Mouse (Mus musculus) ES-CJ7 (cell line): Measurements from ENCODE around the gene Capn8.
"Not testable (repeated sequence)": the region's sequence is repeated elsewhere in the genome, so short reads cannot be mapped to it uniquely, and the experiment has no call there.

Experiments
- DNase-seq: peaks from one replicate; pipeline ENCODE4 v3.0.0; 2011; ENCODE audit warnings: low read depth, low spot score

Gene Capn8

DNA sequence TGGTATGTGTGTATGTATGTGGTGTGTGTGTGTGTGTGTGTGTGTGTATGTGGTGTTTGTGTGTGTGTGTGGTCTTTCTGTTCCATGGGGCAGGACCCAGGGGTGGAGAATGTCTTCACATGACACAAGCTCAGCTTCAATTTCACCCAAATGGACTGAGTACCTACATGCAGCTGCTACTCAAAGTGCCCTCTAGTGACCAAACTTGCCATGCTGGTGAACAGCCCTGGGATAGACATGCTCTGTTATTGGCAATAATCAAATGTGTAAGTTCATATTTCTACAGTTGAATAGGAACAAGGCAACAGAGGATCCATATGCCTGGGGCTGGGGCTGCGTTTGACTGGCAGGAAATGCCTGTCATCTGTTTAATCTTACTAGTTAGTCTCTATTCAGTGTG, 50.7 kb downstream of the Capn8 start:
- no peak for DNase-seq

DNA sequence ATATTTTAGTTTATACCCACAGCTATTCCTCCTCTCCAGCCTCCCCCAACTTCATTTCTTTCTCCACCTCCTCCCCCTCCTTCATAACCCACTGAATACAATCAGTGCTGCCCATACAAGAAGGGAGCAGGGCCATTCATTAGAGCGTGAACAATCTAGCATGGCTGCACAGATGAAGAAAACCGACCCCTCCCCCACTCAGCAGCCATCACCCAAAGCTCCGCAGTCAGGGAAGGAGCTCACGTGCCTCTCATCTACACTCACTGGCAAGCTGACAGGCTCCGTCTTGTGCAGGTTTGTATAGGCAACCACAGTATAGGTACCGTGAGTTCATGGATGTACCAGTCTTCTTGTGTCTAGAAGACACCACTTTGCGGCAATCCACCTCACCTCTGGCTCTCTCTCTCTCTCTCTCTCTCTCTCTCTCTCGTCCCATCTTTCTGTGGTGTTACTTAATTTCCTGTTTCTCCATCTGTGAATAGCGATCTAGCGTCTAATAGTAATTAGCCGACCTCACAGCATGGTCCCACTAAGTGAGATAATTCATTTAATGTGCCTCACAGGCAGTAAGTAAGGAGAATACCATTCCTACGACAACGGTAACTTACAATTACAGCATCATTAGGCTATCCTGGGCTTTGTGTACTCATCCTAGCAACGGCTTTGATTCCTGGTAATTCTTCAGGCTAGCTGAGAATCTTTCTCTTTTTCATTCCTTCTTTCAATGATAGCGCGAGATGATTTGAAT, 53.6 kb downstream of the Capn8 start:
- DNase-seq: no peak

DNA sequence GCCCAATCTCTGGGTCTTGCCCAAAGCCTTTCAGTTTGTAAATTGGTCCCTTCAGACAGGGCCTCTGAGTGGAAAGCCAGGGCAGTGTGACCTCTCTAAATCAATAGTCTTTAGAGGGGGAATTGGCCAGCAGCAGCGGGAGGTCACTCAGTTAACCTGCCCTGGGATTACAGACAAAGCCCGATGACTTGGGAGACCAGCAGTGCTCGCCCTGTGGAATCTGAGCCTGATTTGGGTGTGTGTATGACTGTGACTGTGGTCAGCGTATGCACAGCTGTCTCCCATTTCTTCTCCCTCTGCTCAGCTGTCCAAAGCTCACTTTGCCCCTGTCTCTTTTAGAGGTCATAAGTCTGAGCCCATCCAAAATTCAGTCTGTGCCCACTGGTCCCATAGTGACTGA, 55.7 kb downstream of the Capn8 start:
- DNase-seq: no peak

DNA sequence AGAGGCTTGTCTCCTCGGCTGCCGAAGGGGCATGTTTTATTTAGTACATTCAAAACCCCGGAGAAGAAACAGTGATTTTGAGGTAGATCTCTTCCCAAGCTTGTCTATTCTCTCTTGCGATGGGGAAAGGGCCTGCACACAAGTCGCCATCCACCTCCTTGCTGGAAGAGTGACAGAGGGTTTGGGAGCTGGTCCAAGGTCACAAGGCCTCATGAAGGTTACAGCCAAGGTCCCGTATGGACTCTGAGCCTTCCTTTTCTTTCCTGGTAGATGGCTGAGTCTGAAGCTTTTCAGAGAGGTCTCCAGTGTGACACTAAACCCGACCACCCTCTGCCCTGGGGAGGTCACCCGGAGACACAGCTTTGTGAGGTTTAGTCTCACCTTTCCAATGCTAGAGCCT, 56.4 kb downstream of the Capn8 start:
- DNase-seq: no peak

DNA sequence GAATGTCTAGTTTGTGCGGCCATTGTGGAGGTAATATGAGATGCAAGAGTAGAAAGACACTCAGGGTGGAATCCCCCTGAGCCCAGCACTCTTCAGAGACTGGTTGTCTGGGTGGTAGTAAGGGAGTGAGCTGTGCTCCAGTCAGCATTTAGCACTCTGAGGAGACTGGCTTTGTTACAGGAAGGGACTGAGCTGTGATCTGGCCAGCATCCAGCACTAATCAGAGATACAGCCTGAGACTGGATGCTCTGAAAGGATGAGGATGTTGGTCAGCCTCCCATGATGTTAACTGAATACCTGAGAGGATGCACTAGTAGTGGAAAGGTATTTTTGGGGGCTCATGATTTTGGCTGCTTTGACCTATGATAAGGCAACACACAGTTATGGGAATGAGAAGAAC, 61.4 kb downstream of the Capn8 start:
- no peak for DNase-seq

DNA sequence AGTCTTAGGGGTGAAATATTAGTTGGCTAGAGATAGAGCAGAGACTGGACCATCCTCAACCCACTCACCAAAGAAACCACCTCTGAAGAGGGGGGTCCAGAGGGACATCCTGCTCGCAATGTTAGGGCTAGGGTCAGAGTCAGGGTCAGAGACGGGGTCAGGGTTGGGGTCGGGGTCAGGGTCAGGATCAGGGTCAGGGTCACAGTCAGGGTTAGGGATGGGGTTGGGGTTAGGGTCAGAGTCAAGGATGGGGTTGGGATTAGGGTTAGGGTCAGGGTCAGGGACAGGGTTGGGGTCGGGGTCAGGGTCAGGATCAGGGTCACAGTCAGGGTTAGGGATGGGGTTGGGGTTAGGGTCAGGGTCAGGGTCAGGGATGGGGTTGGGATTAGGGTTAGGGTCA, 64.4 kb downstream of the Capn8 start:
- no peak for DNase-seq

DNA sequence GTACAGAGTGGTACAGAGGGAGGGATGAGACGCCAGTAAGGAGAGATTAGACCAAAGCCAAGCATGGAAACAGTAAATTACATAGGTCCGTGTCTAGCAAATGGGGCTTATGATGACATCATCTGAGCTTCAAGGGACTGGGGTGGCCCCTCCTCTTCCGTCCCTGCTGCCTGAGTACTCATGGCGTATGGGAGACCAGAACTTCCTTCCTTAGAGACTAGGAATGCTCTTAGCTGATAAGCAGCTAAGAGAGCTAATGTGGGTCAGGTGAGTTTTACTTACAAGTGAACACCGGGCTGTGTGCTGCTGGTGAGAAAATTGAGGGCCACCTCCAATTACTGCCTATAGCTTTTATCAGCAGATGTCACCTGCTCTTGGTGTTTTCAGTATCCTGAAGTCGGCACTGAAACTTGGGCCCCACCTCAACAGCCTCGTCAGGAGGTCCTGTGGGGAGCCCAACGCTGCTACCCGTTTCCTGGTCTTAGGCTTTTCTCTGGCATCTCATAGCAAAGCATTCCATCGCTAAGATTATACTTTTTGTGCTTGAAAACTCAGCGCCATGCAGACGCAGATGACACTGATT, 69.0 kb downstream of the Capn8 start:
- no peak for DNase-seq

DNA sequence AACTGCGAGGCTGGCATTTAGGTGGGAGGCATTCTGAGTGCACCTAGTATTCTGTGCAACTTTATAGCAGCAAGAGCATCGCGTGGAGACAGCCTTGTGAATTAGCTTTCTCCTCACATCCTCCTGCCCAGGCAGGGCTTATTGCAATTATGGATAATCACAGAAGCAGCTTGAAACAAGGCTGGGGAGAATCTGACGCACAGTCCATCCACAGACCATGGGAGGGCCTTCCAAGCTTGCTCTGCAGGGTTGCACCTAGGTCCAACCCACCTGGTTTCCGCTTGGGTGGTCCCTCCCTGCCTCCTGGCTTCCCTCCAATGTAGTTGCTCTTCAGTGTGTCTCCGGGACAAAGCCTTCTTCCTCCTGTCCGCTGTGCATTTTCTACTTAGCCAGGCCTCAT, 74.2 kb downstream of the Capn8 start:
- no peak for DNase-seq

DNA sequence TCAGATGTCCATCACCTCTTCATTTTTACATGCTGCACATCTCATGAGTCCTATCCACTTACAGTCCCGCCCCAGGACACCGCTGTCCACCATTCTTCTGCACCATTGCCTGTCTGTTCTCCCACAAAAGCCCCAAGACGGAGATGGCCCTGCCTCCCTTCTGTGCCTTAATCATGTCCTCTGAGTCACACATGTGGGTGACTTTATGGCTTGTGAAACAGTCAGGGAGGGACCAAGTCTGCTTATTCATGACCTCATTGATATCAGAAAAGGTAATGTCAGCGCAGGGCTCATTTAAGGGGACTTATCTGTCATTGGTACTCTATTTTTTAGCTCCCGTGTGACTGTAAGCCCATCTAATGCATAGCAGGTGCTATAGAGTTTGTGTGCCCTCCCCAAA, 74.6 kb downstream of the Capn8 start:
- DNase-seq: no peak

DNA sequence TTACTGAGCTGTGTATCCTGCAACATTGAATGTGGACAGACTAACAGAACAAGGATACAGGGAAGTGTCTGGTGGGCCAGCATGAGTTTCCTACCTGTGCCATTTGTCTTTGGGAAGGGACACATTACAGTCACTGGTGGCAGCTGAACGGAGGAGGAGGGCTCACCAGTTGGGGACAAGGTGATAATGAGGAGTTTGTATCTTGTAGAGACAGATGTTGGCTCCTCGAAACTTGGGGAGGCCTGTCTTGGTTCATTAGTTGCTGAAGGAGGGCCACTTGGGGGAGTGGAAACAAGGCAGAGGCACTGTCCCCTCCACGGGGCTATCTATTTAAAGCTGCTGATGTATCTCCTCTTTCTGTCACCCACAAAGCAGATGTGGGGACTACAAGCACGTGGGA, 75.3 kb downstream of the Capn8 start:
- no peak for DNase-seq

DNA sequence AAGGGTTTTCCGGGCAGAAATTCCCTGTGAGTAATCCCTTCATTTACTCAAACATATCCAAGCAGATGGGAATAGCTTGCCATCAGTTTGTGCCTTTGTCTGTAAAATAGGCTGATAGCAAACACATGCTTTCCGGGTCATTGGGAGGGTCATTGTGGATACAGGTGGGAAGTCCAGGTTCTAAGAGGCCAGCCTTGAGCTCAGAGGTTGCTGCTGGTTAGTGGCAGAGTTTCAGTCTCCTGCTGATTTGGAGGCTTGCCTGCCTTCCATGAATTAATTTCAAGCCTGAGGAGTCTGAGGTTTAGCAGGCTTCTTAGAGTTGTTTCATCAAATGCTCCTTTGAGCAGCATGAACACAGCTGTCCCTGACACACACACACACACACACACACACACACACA, 78.0 kb downstream of the Capn8 start:
- no peak for DNase-seq

DNA sequence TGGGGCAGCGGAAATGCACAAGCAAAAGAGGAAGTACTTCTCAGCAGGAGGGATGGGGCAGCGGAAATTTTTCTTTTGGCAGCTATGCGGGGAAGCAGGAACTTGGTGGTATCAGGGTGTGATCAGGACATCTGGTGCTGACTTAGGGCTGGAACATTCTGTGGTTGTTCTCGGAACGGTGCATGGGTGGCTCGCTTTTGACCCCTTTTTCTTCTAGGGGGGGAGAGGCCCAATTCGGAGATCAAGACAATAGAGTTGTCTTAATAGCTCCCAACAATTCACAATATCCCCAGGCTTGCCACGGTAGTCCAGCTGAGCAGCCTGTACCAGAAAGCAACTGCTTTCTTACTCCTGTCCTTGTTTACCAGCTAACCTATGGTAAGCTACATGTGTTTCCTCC, 79.6 kb downstream of the Capn8 start:
- DNase-seq: not testable (repeated sequence)

DNA sequence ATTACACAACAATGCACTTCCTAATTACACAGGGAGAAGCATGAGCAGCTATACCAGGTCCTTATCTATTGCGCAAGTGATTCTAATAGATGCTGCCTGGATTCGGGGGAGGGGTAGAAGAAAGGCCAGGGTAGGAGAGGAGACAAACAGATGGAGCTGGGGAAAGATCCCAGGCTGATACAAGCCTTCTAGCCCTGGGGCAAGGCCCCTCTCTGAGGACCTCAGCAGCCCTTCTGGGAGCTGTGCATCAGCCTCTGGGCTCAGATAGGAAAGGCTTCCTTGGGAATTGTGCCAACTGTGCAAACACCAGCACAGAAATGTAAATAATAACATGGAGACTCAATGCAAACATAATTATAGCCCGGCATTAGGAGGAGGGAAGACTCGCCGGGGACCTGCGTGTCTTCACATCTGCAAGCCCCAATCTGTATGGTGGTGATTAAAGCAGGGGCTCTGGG, 80.4 kb downstream of the Capn8 start:
- no peak for DNase-seq

DNA sequence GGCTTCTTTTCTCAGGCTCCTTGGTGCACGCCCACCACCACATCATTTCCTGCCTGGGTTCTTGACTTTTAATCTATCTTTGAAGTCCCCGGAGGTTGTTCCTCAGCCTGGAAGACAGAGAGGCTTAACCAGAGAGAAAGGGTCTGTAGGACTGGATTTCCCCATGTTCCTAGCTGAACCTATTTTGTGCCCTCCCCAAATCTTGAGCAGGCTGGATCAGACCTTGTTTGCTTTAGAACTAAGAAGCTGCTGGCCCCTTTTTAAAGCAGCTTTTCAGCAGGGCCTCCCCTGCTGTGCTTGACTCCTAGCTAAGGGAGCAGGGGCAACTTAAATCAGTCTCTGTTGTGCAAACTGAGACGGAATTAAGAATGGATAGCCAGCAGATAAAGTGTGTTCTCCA, 82.0 kb downstream of the Capn8 start:
- DNase-seq: peak; percentile 19

DNA sequence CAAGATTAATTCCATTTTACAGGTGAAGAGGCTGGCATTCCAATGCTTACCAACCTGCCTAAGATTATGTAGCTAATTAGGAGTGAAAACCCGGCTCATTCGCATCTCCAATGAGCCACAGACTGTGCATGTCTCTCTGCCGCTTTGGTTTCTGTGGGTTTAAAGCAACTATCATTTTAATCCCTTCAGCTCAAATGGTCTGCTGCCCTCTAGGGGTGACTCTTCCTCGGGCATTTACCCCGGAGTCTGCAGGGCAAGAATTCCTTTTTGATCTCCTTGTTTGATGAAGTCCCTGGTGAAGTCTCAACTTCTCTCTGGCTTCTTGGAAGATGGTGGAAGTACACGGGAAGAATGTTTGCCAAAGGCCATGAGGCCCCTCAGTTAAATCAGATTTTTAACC, 93.0 kb downstream of the Capn8 start:
- peak; percentile 65 for DNase-seq

DNA sequence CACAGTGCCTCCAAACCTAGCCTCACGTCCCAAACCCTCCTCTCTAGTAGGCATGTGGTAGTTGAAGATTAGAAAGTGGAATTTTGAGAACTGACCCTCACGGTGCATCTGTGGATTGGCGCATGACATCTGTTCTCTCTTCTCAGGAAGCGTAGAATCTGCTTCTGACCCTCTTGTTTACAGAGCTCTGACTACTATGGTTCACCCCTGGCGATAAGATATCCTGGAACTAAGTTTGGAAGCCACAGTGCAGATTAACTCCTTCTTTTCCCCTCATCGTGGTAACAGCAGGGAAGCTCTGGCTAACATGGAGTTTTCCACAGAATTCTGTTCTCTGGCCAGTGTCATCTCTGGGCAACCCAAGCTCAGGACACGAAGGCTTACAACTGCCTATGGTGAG, 95.6 kb downstream of the Capn8 start:
- no peak for DNase-seq

DNA sequence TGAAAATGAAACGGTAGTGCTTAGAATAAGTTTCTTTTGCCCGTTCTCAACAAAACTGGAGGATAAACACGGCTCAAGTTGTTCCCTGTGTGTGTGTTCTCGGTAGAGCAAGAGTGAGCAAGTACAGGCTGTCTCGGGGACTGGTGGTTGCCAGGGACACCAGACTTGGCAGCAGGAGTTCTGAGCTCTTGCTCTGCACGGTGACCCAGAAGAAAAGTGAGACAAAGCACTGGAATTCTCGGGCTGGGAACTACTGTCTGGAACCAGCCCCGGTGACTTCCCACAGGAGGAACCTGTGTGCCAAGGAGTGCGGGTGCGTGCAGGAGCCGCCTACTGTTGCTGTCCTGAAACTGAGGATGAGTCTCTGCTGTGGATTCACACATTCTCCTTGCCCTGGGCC, 98.9 kb downstream of the Capn8 start:
- DNase-seq: no peak

DNA sequence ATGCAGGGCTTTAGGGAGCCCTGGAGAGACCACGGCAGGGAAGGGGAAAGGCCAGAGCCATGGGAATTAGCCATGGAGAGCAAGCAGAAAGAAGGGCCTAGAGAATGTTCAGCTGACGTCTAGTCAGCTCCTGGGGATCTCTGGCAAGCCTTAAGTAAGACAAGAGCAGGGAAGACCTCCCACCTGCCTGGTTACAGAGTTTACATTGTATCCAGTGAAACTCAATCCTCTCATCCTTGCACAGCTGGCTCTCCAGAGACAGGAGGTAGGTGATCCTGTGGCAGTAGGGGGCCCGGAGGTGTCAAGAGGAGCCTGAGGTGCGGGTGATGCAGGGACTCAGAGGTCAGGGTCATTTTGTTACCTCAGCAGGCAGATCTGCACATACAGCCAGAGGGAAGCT, 100.0 kb downstream of the Capn8 start:
- no peak for DNase-seq

DNA sequence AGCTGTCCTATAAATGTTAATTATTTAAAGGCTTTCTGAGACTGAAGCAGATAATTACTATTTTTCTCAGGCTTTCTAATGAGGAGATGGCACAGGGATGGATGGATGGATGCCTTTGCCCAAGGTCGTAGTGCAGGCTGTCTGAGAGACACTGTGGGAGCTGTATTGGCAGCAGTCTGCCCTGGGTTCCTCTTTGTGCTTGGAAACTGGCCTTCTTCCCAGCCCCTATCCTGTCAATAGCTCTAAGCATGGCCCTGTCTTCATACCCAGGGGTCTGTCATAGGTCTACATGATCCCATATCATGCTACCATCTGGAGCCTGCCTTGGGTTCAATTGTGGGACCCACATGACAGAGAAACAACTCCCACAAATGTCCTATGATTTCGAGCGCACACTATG, 102.5 kb downstream of the Capn8 start:
- no peak for DNase-seq

DNA sequence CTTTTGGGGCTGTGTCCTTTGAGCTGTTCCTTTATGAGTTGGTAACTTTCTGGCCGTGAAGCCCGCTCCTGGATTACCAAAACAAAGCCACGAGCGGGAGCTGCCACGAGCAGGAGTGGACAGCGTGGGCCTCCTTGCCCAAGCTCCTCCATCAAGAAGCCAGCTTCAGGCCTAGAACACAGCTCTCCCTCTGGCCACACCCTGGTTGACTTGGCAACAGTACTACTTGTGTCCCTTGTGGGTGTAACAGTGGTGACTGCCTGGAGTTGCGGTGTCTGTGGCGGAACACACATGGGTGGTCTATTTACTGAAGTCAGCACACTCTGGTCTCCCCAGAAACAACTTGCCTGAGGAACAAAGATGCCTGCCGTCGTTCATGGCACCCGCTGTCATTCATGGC, 104.9 kb downstream of the Capn8 start:
- no peak for DNase-seq

DNA sequence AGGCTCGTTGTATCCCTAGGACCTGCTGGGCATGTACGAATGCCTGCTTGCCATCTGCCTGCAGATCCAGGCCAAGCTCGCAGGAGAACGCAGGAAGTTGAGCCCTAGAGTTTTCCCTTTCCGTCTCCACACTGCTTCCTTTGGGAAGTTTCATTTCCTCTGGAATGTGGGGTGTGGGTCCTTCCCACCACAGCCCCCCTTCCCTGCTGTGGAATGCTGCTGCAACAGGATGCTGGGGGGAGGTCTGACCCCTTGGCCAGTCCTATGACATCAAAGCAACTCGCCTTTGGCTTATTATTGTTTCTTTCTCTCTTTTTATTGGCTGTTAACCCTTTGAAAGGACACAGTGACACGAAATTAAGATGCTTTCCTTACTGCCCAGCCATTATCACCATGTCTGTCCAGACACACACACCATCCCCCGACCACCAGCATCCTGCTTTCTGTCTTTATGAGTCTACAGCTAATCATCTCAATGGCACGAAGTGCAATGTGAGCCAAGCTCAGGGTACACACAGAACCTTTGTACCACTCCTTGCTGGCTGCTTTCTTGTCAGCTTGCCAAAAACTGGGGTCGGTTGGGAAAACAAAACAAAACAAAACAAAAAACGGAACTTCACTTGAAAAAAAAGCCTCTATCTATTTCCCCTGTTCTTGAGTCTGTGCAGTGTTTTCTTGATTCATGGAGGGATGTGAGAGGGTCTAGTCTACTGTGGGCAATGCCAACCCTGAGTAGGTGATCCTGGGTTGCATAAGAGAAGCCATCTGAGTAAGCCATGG, 105.9 kb downstream of the Capn8 start:
- DNase-seq: peak; percentile 15

DNA sequence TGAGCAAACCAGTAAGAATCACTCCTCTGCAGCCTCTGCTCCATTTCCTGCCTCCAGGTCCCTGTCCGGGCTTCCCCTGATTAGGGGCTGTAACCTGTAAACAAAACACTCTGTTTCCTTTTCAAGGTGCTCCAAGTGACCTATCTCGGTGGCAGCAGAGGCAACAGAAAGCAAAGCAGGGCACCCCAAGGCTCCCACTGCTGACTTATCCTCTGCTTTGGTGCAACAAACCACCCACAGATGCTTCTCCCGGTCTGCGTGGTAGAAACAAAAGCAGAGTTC, 106.5 kb downstream of the Capn8 start:
- no peak for DNase-seq

DNA sequence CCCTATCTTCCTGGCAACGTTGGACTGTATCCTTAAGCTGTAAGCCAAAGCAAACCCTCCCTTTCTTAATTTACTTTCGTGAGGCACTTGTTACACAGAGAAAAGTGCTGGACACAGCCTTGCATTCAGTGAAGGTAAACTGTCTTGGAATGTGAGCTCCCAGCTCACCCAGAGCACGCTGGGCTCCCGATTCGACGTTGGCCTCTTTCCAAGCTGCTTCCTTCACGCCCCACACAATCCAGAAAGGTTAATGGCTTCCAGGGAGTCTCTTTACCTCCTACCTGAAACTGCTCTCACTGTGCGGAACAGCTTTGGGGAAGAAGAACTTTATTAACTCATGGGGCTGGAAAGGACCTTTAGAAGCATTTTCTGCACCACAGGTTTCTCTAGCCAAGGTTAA, 110.5 kb downstream of the Capn8 start:
- DNase-seq: no peak
